Mouse (Mus musculus) hindbrain, embryonic 16.5 days (tissue): ENCODE results near the gene Mipep. TPM values are rescaled to one million over a fixed set of nuclear protein-coding genes. Genes with fewer than 3 reads are reported as not detected.

Source experiments
- ATAC-seq: fragments of 200-750 bp; cut with Nextera tagmentation; 2 replicates; pipeline ENCODE4 v1.8.0; 2017; ENCODE audit warnings: moderate TSS enrichment, moderate library complexity
- H3K27ac ChIP-seq: fragments of 300-500 bp; sonication (generic); 2 replicates; pipeline ENCODE4 v1.5.1; 2014; ENCODE audit warnings: low read depth, mild to moderate bottlenecking, control low read depth, low read length, moderate library complexity
- H3K27me3 ChIP-seq: fragments of 300-500 bp; sonication (generic); replicated peaks from 2 replicates; pipeline ENCODE4 v1.6.1; 2014; ENCODE audit warnings: low read length; ENCODE audit not compliant: control insufficient read depth, insufficient read depth
- H3K36me3 ChIP-seq: fragments of 300-500 bp; sonication (generic); 2 replicates; pipeline ENCODE4 v1.6.1; 2014; ENCODE audit warnings: mild to moderate bottlenecking, low read length, moderate library complexity, mixed read lengths; ENCODE audit not compliant: control insufficient read depth, insufficient read depth
- H3K4me1 ChIP-seq: fragments of 300-500 bp; sonication (generic); 2 replicates; pipeline ENCODE4 v1.6.1; 2014; ENCODE audit warnings: low read depth, low read length; ENCODE audit not compliant: control insufficient read depth, insufficient read depth
- H3K4me2 ChIP-seq: fragments of 300-500 bp; sonication (generic); 2 replicates; pipeline ENCODE4 v1.6.1; 2014; ENCODE audit warnings: mild to moderate bottlenecking, low read length, control low read depth, moderate library complexity
- H3K4me3 ChIP-seq: fragments of 300-500 bp; sonication (generic); 2 replicates; pipeline ENCODE4 v1.5.1; 2014; ENCODE audit warnings: mild to moderate bottlenecking, low read length, control low read depth, moderate library complexity
- H3K9ac ChIP-seq: fragments of 300-500 bp; sonication (generic); 2 replicates; pipeline ENCODE4 v1.6.1; 2014; ENCODE audit warnings: low read depth, mild to moderate bottlenecking, control low read depth, low read length, moderate library complexity
- H3K9me3 ChIP-seq: fragments of 300-500 bp; sonication (generic); 2 replicates; pipeline ENCODE4 v1.6.1; 2014; ENCODE audit warnings: mild to moderate bottlenecking, low read length, moderate library complexity; ENCODE audit not compliant: control insufficient read depth
- WGBS: fragments of 180-500 bp; shearing (Covaris S2); extraction: QIAGEN DNeasy Blood & Tissue Kit; methylation state at CpG from one replicate; pipeline ENCODE4 v1.1.7; 2014; 5-methylcytosine and 5-hydroxymethylcytosine counted together
- polyA plus RNA-seq: library from polyadenylated mRNA; unstranded; fragments of >200 nt; fragmentation: Nextera tagmentation; extraction: Ambion mirVana; gene quantifications from 2 replicates; pipeline ENCODE4 v1.2.1, GENCODE M21; 2015

Gene Mipep
- polyA plus RNA-seq, 1 experiment from 2014 or later, result 20.8 TPM

- Histone ChIP-seq H3K9me3 (no peaks in the 10 kb centered on the region), H3K27me3 (no peaks in the 10 kb centered on the region), H3K9ac (no peak overlapping the region), H3K4me1 (peaks cover 27% of the 10 kb centered on the region), H3K27ac (no peak overlapping the region), H3K36me3 (no peaks in the 10 kb centered on the region), H3K4me3 (no peak overlapping the region), H3K4me2 (no peak overlapping the region)
- no peak for ATAC-seq
- WGBS, result 80% methylated on average over 5 of the region's 5 CpGs
Measured at GRCm38 (mm10) chr14:60740507-60740906, 43.9 kb upstream of the Mipep start.

GRCm38 (mm10) chr14:60741033-60741432 lies 43.3 kb upstream of the Mipep start:
- Histone ChIP-seq H3K9ac (no peak overlapping the region), H3K27me3 (no peaks in the 10 kb centered on the region), H3K4me3 (no peak overlapping the region), H3K27ac (peak overlapping the region; percentile 10), H3K9me3 (no peaks in the 10 kb centered on the region), H3K4me1 (peaks cover 24% of the 10 kb centered on the region), H3K4me2 (no peak overlapping the region), H3K36me3 (no peaks in the 10 kb centered on the region)
- no peak for ATAC-seq
- WGBS, result 70% methylated on average over 8 of the region's 8 CpGs

GRCm38 (mm10) chr14:60741490-60741981 lies 42.8 kb upstream of the Mipep start:
- ATAC-seq, result peak; percentile 60; the same call in 1 of the 2 replicates
- H3K27ac ChIP-seq, result peak overlapping the region; percentile 31
- H3K4me1 ChIP-seq, result peaks cover 19% of the 10 kb centered on the region
- no peaks in the 10 kb centered on the region for H3K9me3 ChIP-seq
- H3K9ac ChIP-seq, result no peak overlapping the region
- H3K36me3 ChIP-seq, result no peaks in the 10 kb centered on the region
- no peak overlapping the region for H3K4me3 ChIP-seq
- no peaks in the 10 kb centered on the region for H3K27me3 ChIP-seq
- WGBS, result 58% methylated on average over 6 of the region's 6 CpGs
- no peak overlapping the region for H3K4me2 ChIP-seq

GRCm38 (mm10) chr14:60743681-60744080 lies 40.7 kb upstream of the Mipep start:
- peaks cover 8% of the 10 kb centered on the region; the same call in 1 of the 2 replicates for H3K4me1 ChIP-seq
- no peaks in the 10 kb centered on the region for H3K36me3 ChIP-seq
- 68% methylated on average over 8 of the region's 9 CpGs for WGBS
- H3K4me3 ChIP-seq, result no peak overlapping the region
- H3K27me3 ChIP-seq, result no peaks in the 10 kb centered on the region
- no peak overlapping the region for H3K4me2 ChIP-seq
- H3K9me3 ChIP-seq, result no peaks in the 10 kb centered on the region
- no peak for ATAC-seq
- H3K9ac ChIP-seq, result no peak overlapping the region
- H3K27ac ChIP-seq, result no peak overlapping the region

- H3K27ac ChIP-seq, result no peak overlapping the region
- H3K9ac ChIP-seq, result no peak overlapping the region
- no peak overlapping the region for H3K4me3 ChIP-seq
- no peaks in the 10 kb centered on the region for H3K9me3 ChIP-seq
- 83% methylated on average over 6 of the region's 6 CpGs for WGBS
- peaks cover 8% of the 10 kb centered on the region; the same call in 1 of the 2 replicates for H3K4me1 ChIP-seq
- no peak for ATAC-seq
- H3K27me3 ChIP-seq, result no peaks in the 10 kb centered on the region
- no peak overlapping the region for H3K4me2 ChIP-seq
- no peaks in the 10 kb centered on the region for H3K36me3 ChIP-seq
Measured at GRCm38 (mm10) chr14:60745201-60745600, 39.2 kb upstream of the Mipep start.

GRCm38 (mm10) chr14:60746141-60746540 lies 38.2 kb upstream of the Mipep start:
- 96% methylated on average over 10 of the region's 10 CpGs for WGBS
- Histone ChIP-seq H3K4me3 (no peak overlapping the region), H3K9me3 (no peaks in the 10 kb centered on the region), H3K9ac (no peak overlapping the region), H3K4me1 (peaks cover 8% of the 10 kb centered on the region; the same call in 1 of the 2 replicates), H3K27me3 (no peaks in the 10 kb centered on the region), H3K27ac (no peak overlapping the region), H3K36me3 (no peaks in the 10 kb centered on the region), H3K4me2 (no peak overlapping the region)
- ATAC-seq, result no peak

- no peak for ATAC-seq
Measured at GRCm38 (mm10) chr14:60747154-60747870, 37.1 kb upstream of the Mipep start.

GRCm38 (mm10) chr14:60749880-60750279 lies 34.5 kb upstream of the Mipep start:
- no peak overlapping the region for H3K4me2 ChIP-seq
- no peaks in the 10 kb centered on the region for H3K27me3 ChIP-seq
- no peaks in the 10 kb centered on the region for H3K9me3 ChIP-seq
- H3K4me3 ChIP-seq, result no peak overlapping the region
- no peaks in the 10 kb centered on the region for H3K36me3 ChIP-seq
- H3K9ac ChIP-seq, result no peak overlapping the region
- 86% methylated on average over 12 of the region's 12 CpGs for WGBS
- H3K27ac ChIP-seq, result no peak overlapping the region
- no peak for ATAC-seq
- no peaks in the 10 kb centered on the region for H3K4me1 ChIP-seq

More at GRCm38 (mm10) chr14:60747154-60747870, 37.1 kb upstream of the Mipep start:
- WGBS, result 93% methylated on average over 21 of the region's 21 CpGs
- no peak overlapping the region for H3K27ac ChIP-seq
- H3K9ac ChIP-seq, result no peak overlapping the region
- no peaks in the 10 kb centered on the region for H3K36me3 ChIP-seq
- H3K4me1 ChIP-seq, result no peaks in the 10 kb centered on the region
- no peaks in the 10 kb centered on the region for H3K9me3 ChIP-seq
- H3K27me3 ChIP-seq, result no peaks in the 10 kb centered on the region
- H3K4me2 ChIP-seq, result no peak overlapping the region
- H3K4me3 ChIP-seq, result no peak overlapping the region

- Histone ChIP-seq H3K9ac (no peak overlapping the region), H3K36me3 (no peaks in the 10 kb centered on the region), H3K27ac (no peak overlapping the region), H3K4me3 (no peak overlapping the region), H3K4me1 (no peaks in the 10 kb centered on the region), H3K9me3 (no peaks in the 10 kb centered on the region), H3K4me2 (no peak overlapping the region), H3K27me3 (no peaks in the 10 kb centered on the region)
- ATAC-seq, result no peak
- 95% methylated on average over 16 of the region's 16 CpGs for WGBS
Measured at GRCm38 (mm10) chr14:60751581-60751980, 32.8 kb upstream of the Mipep start.
